Mouse (Mus musculus): Measurements from ENCODE around the gene Cxadr. TPM values are rescaled to one million over a fixed set of nuclear protein-coding genes. Genes with fewer than 3 reads are reported as not detected.

Gene Cxadr
- total and polyA plus RNA-seq, 2 experiments from 2014 or later: 23.3 to 37.1 TPM

GRCm38 (mm10) chr16:78325972-78326848, 24.9 kb downstream of the Cxadr start:
- TF ChIP-seq EP300 (IDR thresholded peaks at IDR 0.05; ENCODE audit: low read depth): no peak
- TF ChIP-seq CTCF (IDR thresholded peaks at IDR 0.05; ENCODE audit: low read depth): no peak
- Histone ChIP-seq H3K4me2 (ENCODE audit: low read depth, low read length) (peak overlapping the region; percentile 38), H3K9me3 (replicated peaks; ENCODE audit: control insufficient read depth, low read length) (no peaks in the 10 kb centered on the region), H3K4me3 (ENCODE audit: low read depth, low read length) (peak overlapping the region; percentile 11; the same call in 1 of the 2 replicates), H3K27me3 (ENCODE audit: control insufficient read depth, insufficient read depth, low read length) (no peaks in the 10 kb centered on the region), H3K4me1 (ENCODE audit: control insufficient read depth, insufficient read depth) (0 out of 2 replicates have a peak, but pooled peaks cover 6% of the 10 kb centered on the region), H3K36me3 (replicated peaks; ENCODE audit: control insufficient read depth, insufficient read depth, low read length) (peaks cover 15% of the 10 kb centered on the region; the same call in 1 of the 2 replicates), H3K9ac (replicated peaks; ENCODE audit: low read depth, low read length) (no peak overlapping the region), H3K27ac (ENCODE audit: low read depth) (no peak overlapping the region)
- 51% methylated on average over 27 of the region's 27 CpGs for WGBS
- ATAC-seq (ENCODE audit: insufficient read depth, low read depth) (no peak), DNase-seq (ENCODE audit: low spot score) (no peak)

- Histone ChIP-seq H3K4me3 (ENCODE audit: low read depth, low read length) (no peak overlapping the region), H3K27me3 (ENCODE audit: control insufficient read depth, insufficient read depth, low read length) (no peaks in the 10 kb centered on the region), H3K27ac (ENCODE audit: low read depth) (no peak overlapping the region), H3K4me1 (ENCODE audit: control insufficient read depth, insufficient read depth) (no peaks in the 10 kb centered on the region), H3K9ac (replicated peaks; ENCODE audit: low read depth, low read length) (no peak overlapping the region), H3K36me3 (replicated peaks; ENCODE audit: control insufficient read depth, insufficient read depth, low read length) (peaks cover 17% of the 10 kb centered on the region; the same call in 1 of the 2 replicates), H3K9me3 (replicated peaks; ENCODE audit: control insufficient read depth, low read length) (no peaks in the 10 kb centered on the region), H3K4me2 (ENCODE audit: low read depth, low read length) (no peak overlapping the region)
- no peak for DNase-seq (ENCODE audit: low spot score)
- TF ChIP-seq CTCF (IDR thresholded peaks at IDR 0.05; ENCODE audit: low read depth) (no peak), EP300 (IDR thresholded peaks at IDR 0.05; ENCODE audit: low read depth) (no peak)
- ATAC-seq (ENCODE audit: insufficient read depth, low read depth): no peak
- WGBS: 85% methylated on average over 7 of the region's 7 CpGs
Observed at GRCm38 (mm10) chr16:78327562-78327961, 26.3 kb downstream of the Cxadr start.

GRCm38 (mm10) chr16:78327999-78328398, 26.7 kb downstream of the Cxadr start:
- Histone ChIP-seq H3K9ac (replicated peaks; ENCODE audit: low read depth, low read length) (no peak overlapping the region), H3K4me3 (ENCODE audit: low read depth, low read length) (no peak overlapping the region), H3K36me3 (replicated peaks; ENCODE audit: control insufficient read depth, insufficient read depth, low read length) (peaks cover 21% of the 10 kb centered on the region; the same call in 1 of the 2 replicates), H3K27me3 (ENCODE audit: control insufficient read depth, insufficient read depth, low read length) (no peaks in the 10 kb centered on the region), H3K4me2 (ENCODE audit: low read depth, low read length) (no peak overlapping the region), H3K9me3 (replicated peaks; ENCODE audit: control insufficient read depth, low read length) (no peaks in the 10 kb centered on the region), H3K27ac (ENCODE audit: low read depth) (no peak overlapping the region), H3K4me1 (ENCODE audit: control insufficient read depth, insufficient read depth) (no peaks in the 10 kb centered on the region)
- ATAC-seq (ENCODE audit: insufficient read depth, low read depth): no peak
- TF ChIP-seq EP300 (IDR thresholded peaks at IDR 0.05; ENCODE audit: low read depth): no peak
- no peak for TF ChIP-seq CTCF (IDR thresholded peaks at IDR 0.05; ENCODE audit: low read depth)
- DNase-seq (ENCODE audit: low spot score): no peak
- 90% methylated on average over 12 of the region's 12 CpGs for WGBS

- no peak overlapping the region for H3K27ac ChIP-seq (ENCODE audit: low read depth)
- H3K27me3 ChIP-seq (ENCODE audit: control insufficient read depth, insufficient read depth, low read length): no peaks in the 10 kb centered on the region
- ATAC-seq (ENCODE audit: insufficient read depth, low read depth) (no peak), DNase-seq (ENCODE audit: low spot score) (no peak)
- H3K36me3 ChIP-seq (replicated peaks; ENCODE audit: control insufficient read depth, insufficient read depth, low read length): peaks cover 35% of the 10 kb centered on the region
- H3K9ac ChIP-seq (replicated peaks; ENCODE audit: low read depth, low read length): no peak overlapping the region
- TF ChIP-seq CTCF (IDR thresholded peaks at IDR 0.05; ENCODE audit: low read depth) (no peak), EP300 (IDR thresholded peaks at IDR 0.05; ENCODE audit: low read depth) (no peak)
- H3K4me2 ChIP-seq (ENCODE audit: low read depth, low read length): no peak overlapping the region
- no peak overlapping the region for H3K4me3 ChIP-seq (ENCODE audit: low read depth, low read length)
- H3K9me3 ChIP-seq (replicated peaks; ENCODE audit: control insufficient read depth, low read length): no peaks in the 10 kb centered on the region
- 65% methylated on average over 8 of the region's 8 CpGs for WGBS
- H3K4me1 ChIP-seq (ENCODE audit: control insufficient read depth, insufficient read depth): no peaks in the 10 kb centered on the region
Observed at GRCm38 (mm10) chr16:78337226-78337625, 35.9 kb downstream of the Cxadr start.

GRCm38 (mm10) chr16:78341356-78341755, 40.1 kb downstream of the Cxadr start:
- H3K4me3 ChIP-seq (ENCODE audit: low read depth, low read length): no peak overlapping the region
- DNase-seq (ENCODE audit: low spot score): no peak
- H3K9ac ChIP-seq (replicated peaks; ENCODE audit: low read depth, low read length): no peak overlapping the region
- TF ChIP-seq EP300 (IDR thresholded peaks at IDR 0.05; ENCODE audit: low read depth) (no peak), CTCF (IDR thresholded peaks at IDR 0.05; ENCODE audit: low read depth) (no peak)
- H3K27me3 ChIP-seq (ENCODE audit: control insufficient read depth, insufficient read depth, low read length): no peaks in the 10 kb centered on the region
- ATAC-seq (ENCODE audit: insufficient read depth, low read depth): no peak
- no peaks in the 10 kb centered on the region for H3K9me3 ChIP-seq (replicated peaks; ENCODE audit: control insufficient read depth, low read length)
- no peak overlapping the region for H3K27ac ChIP-seq (ENCODE audit: low read depth)
- 89% methylated on average over 4 of the region's 4 CpGs for WGBS
- 0 out of 2 replicates have a peak, but pooled peaks cover 11% of the 10 kb centered on the region for H3K4me1 ChIP-seq (ENCODE audit: control insufficient read depth, insufficient read depth)
- H3K4me2 ChIP-seq (ENCODE audit: low read depth, low read length): no peak overlapping the region
- no peaks in the 10 kb centered on the region; the same call in 1 of the 2 replicates for H3K36me3 ChIP-seq (replicated peaks; ENCODE audit: control insufficient read depth, insufficient read depth, low read length)

Measured in heart, postnatal 0 days (tissue).